ENCODE assay signal across 7 mouse cellular contexts in genomic region chr10:42762670-42763058, GRCm38 (mm10). TPM values are rescaled to one million over a fixed set of nuclear protein-coding genes. Genes with fewer than 3 reads are reported as not detected.
DNase-seq lines count a peak whose midpoint lies in the region; ATAC-seq lines count a peak whose summit lies in the region.

No protein-coding gene starts in this region.

- peak overlapping the region; percentile 100 for H3K4me3 ChIP-seq in megakaryocyte, embryonic 14.5 days (replicated peaks)
- H3K4me3 ChIP-seq in embryonic facial prominence, embryonic 15.5 days (replicated peaks): peak overlapping the region; percentile 95
- peak overlapping the region; percentile 97 for H3K4me3 ChIP-seq in limb, embryonic 12.5 days (replicated peaks)
- H3K4me3 ChIP-seq in stomach, embryonic 16.5 days (replicated peaks; ENCODE audit: low read length): peak overlapping the region; percentile 96

- no peak for ATAC-seq in megakaryocyte, adult 5-6 weeks (ENCODE audit: poor library complexity, severe bottlenecking)
- ATAC-seq in embryonic facial prominence, embryonic 15.5 days (ENCODE audit: insufficient number of reproducible peaks, low FRiP score, low TSS enrichment, low read depth): no peak
- ATAC-seq in limb, embryonic 12.5 days (ENCODE audit: insufficient number of reproducible peaks, insufficient read depth, low FRiP score, low TSS enrichment, low read depth): no peak
- no peak for ATAC-seq in stomach, embryonic 16.5 days (ENCODE audit: insufficient read depth, low FRiP score)

- DNase-seq in retina, embryonic 14.5 days (ENCODE audit: low spot score): no peak
- no peak for DNase-seq in retina, postnatal 1 day

- peaks cover 2% of the 10 kb centered on the region for H3K36me3 ChIP-seq in megakaryocyte, embryonic 14.5 days (replicated peaks; ENCODE audit: low read length)
- no peaks in the 10 kb centered on the region for H3K36me3 ChIP-seq in embryonic facial prominence, embryonic 15.5 days
- no peaks in the 10 kb centered on the region for H3K36me3 ChIP-seq in limb, embryonic 12.5 days
- H3K36me3 ChIP-seq in stomach, embryonic 16.5 days (ENCODE audit: control insufficient read depth, insufficient read depth, low read length): no peaks in the 10 kb centered on the region

- peak overlapping the region; percentile 95 for H3K9ac ChIP-seq in embryonic facial prominence, embryonic 15.5 days
- peak overlapping the region; percentile 98 for H3K9ac ChIP-seq in limb, embryonic 12.5 days (replicated peaks)
- peak overlapping the region; percentile 95 for H3K9ac ChIP-seq in stomach, embryonic 16.5 days (ENCODE audit: low read length)

- peaks cover 31% of the 10 kb centered on the region for H3K4me1 ChIP-seq in megakaryocyte, embryonic 14.5 days
- H3K4me1 ChIP-seq in embryonic facial prominence, embryonic 15.5 days: peaks cover 17% of the 10 kb centered on the region; the same call in 1 of the 2 replicates
- H3K4me1 ChIP-seq in limb, embryonic 12.5 days (replicated peaks): peaks cover 25% of the 10 kb centered on the region
- H3K4me1 ChIP-seq in stomach, embryonic 16.5 days (ENCODE audit: control insufficient read depth, insufficient read depth, low read length): peaks cover 19% of the 10 kb centered on the region

- H3K27me3 ChIP-seq in megakaryocyte, embryonic 14.5 days (replicated peaks): no peaks in the 10 kb centered on the region
- no peaks in the 10 kb centered on the region for H3K27me3 ChIP-seq in embryonic facial prominence, embryonic 15.5 days
- no peaks in the 10 kb centered on the region for H3K27me3 ChIP-seq in limb, embryonic 12.5 days
- no peaks in the 10 kb centered on the region for H3K27me3 ChIP-seq in stomach, embryonic 16.5 days (ENCODE audit: control insufficient read depth, insufficient read depth, low read length)

- no peaks in the 10 kb centered on the region for H3K9me3 ChIP-seq in megakaryocyte, embryonic 14.5 days
- H3K9me3 ChIP-seq in embryonic facial prominence, embryonic 15.5 days (replicated peaks): no peaks in the 10 kb centered on the region
- H3K9me3 ChIP-seq in limb, embryonic 12.5 days: no peaks in the 10 kb centered on the region
- H3K9me3 ChIP-seq in stomach, embryonic 16.5 days (replicated peaks; ENCODE audit: control insufficient read depth, low read length): no peaks in the 10 kb centered on the region

- peak overlapping the region; percentile 94 for H3K27ac ChIP-seq in embryonic facial prominence, embryonic 15.5 days (replicated peaks)
- H3K27ac ChIP-seq in limb, embryonic 12.5 days: peak overlapping the region; percentile 96
- H3K27ac ChIP-seq in stomach, embryonic 16.5 days (ENCODE audit: low read length): peak overlapping the region; percentile 91

- WGBS in embryonic facial prominence, embryonic 15.5 days: 0% methylated on average over 6 of the region's 6 CpGs
- 2% methylated on average over 6 of the region's 6 CpGs for WGBS in limb, embryonic 12.5 days
- WGBS in stomach, embryonic 16.5 days: under 1% methylated on average over 6 of the region's 6 CpGs

- peak overlapping the region; percentile 73 for H3K4me2 ChIP-seq in embryonic facial prominence, embryonic 15.5 days (replicated peaks)
- peak overlapping the region; percentile 78 for H3K4me2 ChIP-seq in limb, embryonic 12.5 days
- H3K4me2 ChIP-seq in stomach, embryonic 16.5 days (ENCODE audit: low read depth, low read length): peak overlapping the region; percentile 60

RNA-seq across cellular contexts. Expression of gene Sec63, which starts 1.4 kb away (rescaled TPM):
- 2.0 and 18.0 TPM in 2 replicates for polyA plus RNA-seq in megakaryocyte, embryonic 14.5 days (2012; ENCODE audit: insufficient read depth, low replicate concordance)
- 24.7 and 26.5 TPM in 2 replicates for total RNA-seq in megakaryocyte, adult 5-6 weeks (2015)
- 45.2 and 48.1 TPM in 2 replicates for total RNA-seq in megakaryocyte, adult 5-6 weeks (2017)
- 23.1 and 27.8 TPM in 2 replicates for polyA plus RNA-seq in embryonic facial prominence, embryonic 15.5 days (2015; fragmentation: Nextera tagmentation; extraction: Ambion mirVana)
- 28.6 and 33.5 TPM in 2 replicates for polyA plus RNA-seq in limb, embryonic 12.5 days (2016; fragmentation: Nextera tagmentation; extraction: Ambion mirVana)
- polyA plus RNA-seq in stomach, embryonic 16.5 days (2015; fragmentation: Nextera tagmentation; extraction: Ambion mirVana): 22.4 and 25.7 TPM in 2 replicates
